In genomic region chr14:76555263-76556030, GRCm38 (mm10) we compare ENCODE assay signal across 8 mouse cellular contexts. TPM values are rescaled to one million over a fixed set of nuclear protein-coding genes. Genes with fewer than 3 reads are reported as not detected.
DNase-seq lines count a peak whose midpoint lies in the region; ATAC-seq and TF ChIP-seq lines count a peak whose summit lies in the region.

No protein-coding gene starts in this region.

- no peak for DNase-seq in liver
- peak; percentile 78 for DNase-seq in embryonic facial prominence, embryonic 11.5 days (ENCODE audit: low spot score)
- no peak for DNase-seq in thymus, postnatal 14 days
- DNase-seq in kidney, adult 8-10 months, result no peak
- no peak for DNase-seq in heart, postnatal 36 days

- ATAC-seq in liver, embryonic 12.5 days, result no peak
- peak; percentile 22; the same call in 1 of the 2 replicates for ATAC-seq in embryonic facial prominence, embryonic 11.5 days (replicated peaks; ENCODE audit: insufficient number of reproducible peaks, low FRiP score, low TSS enrichment, low read depth)
- 0 out of 2 replicates have a peak, but pooled peaks have one; percentile 8 for ATAC-seq in hindbrain, embryonic 13.5 days (ENCODE audit: low FRiP score)

- 67% methylated on average over 18 of the region's 18 CpGs for WGBS in liver, embryonic 12.5 days (ENCODE audit: insufficient replicate concordance)
- WGBS in embryonic facial prominence, embryonic 11.5 days, result 36% methylated on average over 18 of the region's 18 CpGs
- WGBS in hindbrain, embryonic 13.5 days, result 58% methylated on average over 18 of the region's 18 CpGs

- H3K27ac ChIP-seq in liver, embryonic 12.5 days, result no peak overlapping the region
- H3K27ac ChIP-seq in embryonic facial prominence, embryonic 11.5 days (replicated peaks; ENCODE audit: low read depth, low read length), result peak overlapping the region; percentile 48
- peak overlapping the region; percentile 92 for H3K27ac ChIP-seq in hindbrain, embryonic 13.5 days

- peak overlapping the region; percentile 63 for H3K4me3 ChIP-seq in liver, embryonic 12.5 days
- peak overlapping the region; percentile 66 for H3K4me3 ChIP-seq in embryonic facial prominence, embryonic 11.5 days (ENCODE audit: low read depth, low read length)
- peak overlapping the region; percentile 74 for H3K4me3 ChIP-seq in hindbrain, embryonic 13.5 days
- H3K4me3 ChIP-seq in myocyte, result peak overlapping the region; percentile 33

- no peaks in the 10 kb centered on the region for H3K9me3 ChIP-seq in liver, embryonic 12.5 days (replicated peaks)
- no peaks in the 10 kb centered on the region for H3K9me3 ChIP-seq in embryonic facial prominence, embryonic 11.5 days (replicated peaks; ENCODE audit: control insufficient read depth, low read length)
- no peaks in the 10 kb centered on the region for H3K9me3 ChIP-seq in hindbrain, embryonic 13.5 days

- peak overlapping the region; percentile 21 for H3ac ChIP-seq in myocyte (ENCODE audit: control insufficient read depth, insufficient read length)

- H3K36me3 ChIP-seq in liver, embryonic 12.5 days, result no peaks in the 10 kb centered on the region
- no peaks in the 10 kb centered on the region for H3K36me3 ChIP-seq in embryonic facial prominence, embryonic 11.5 days (replicated peaks; ENCODE audit: control insufficient read depth, insufficient read depth, low read depth, low read length)
- H3K36me3 ChIP-seq in hindbrain, embryonic 13.5 days, result no peaks in the 10 kb centered on the region
- H3K36me3 ChIP-seq in myocyte (ENCODE audit: control insufficient read depth, insufficient read depth), result no peaks in the 10 kb centered on the region

- no peak overlapping the region for H3K9ac ChIP-seq in liver, embryonic 12.5 days
- peak overlapping the region; percentile 80 for H3K9ac ChIP-seq in embryonic facial prominence, embryonic 11.5 days (replicated peaks; ENCODE audit: low read length)
- peak overlapping the region; percentile 90 for H3K9ac ChIP-seq in hindbrain, embryonic 13.5 days

- intact Hi-C loops in heart, postnatal 36 days (cut with DNase I), result loop anchor here (5.0 kb wide), 1 partner anchor 107 kb away; no protein-coding TSS in a partner anchor

- peaks cover 60% of the 10 kb centered on the region for H3K27me3 ChIP-seq in liver, embryonic 12.5 days (replicated peaks)
- no peaks in the 10 kb centered on the region for H3K27me3 ChIP-seq in embryonic facial prominence, embryonic 11.5 days (ENCODE audit: control insufficient read depth, insufficient read depth, low read length)
- no peaks in the 10 kb centered on the region for H3K27me3 ChIP-seq in hindbrain, embryonic 13.5 days
- no peaks in the 10 kb centered on the region for H3K27me3 ChIP-seq in myocyte (ENCODE audit: control insufficient read depth, insufficient read depth, insufficient read length)

- TF ChIP-seq POLR2A in myocyte (IDR thresholded peaks at IDR 0.05; ENCODE audit: insufficient read length, low read depth), result no peak

- peaks cover 30% of the 10 kb centered on the region for H3K4me1 ChIP-seq in liver, embryonic 12.5 days
- peaks cover 2% of the 10 kb centered on the region for H3K4me1 ChIP-seq in embryonic facial prominence, embryonic 11.5 days (ENCODE audit: control insufficient read depth, insufficient read depth, low read length)
- H3K4me1 ChIP-seq in hindbrain, embryonic 13.5 days (replicated peaks), result peaks cover 33% of the 10 kb centered on the region

- H3K4me2 ChIP-seq in liver, embryonic 12.5 days, result peak overlapping the region; percentile 90
- H3K4me2 ChIP-seq in embryonic facial prominence, embryonic 11.5 days (ENCODE audit: low read depth, low read length), result peak overlapping the region; percentile 96
- peak overlapping the region; percentile 87 for H3K4me2 ChIP-seq in hindbrain, embryonic 13.5 days
- H3K4me2 ChIP-seq in myocyte (ENCODE audit: low read depth), result peak overlapping the region; percentile 72

- no peaks in the 10 kb centered on the region for H3K79me2 ChIP-seq in myocyte (ENCODE audit: control insufficient read depth, insufficient read depth)

TF ChIP-seq in myocyte, 11 proteins besides CTCF, POLR2A, EP300 and RAD21:
- TF ChIP-seq POLR2AphosphoS2 (IDR thresholded peaks at IDR 0.05; ENCODE audit: insufficient read length, low read depth) (no peak), USF1 (IDR thresholded peaks at IDR 0.05; ENCODE audit: low read depth) (no peak), CEBPB (IDR thresholded peaks at IDR 0.05; ENCODE audit: insufficient read depth, poor library complexity, severe bottlenecking) (0 out of 2 replicates have a peak, but pooled peaks have one; percentile 52), TCF12 (IDR thresholded peaks at IDR 0.05; ENCODE audit: insufficient read depth, poor library complexity, severe bottlenecking) (no peak), TCF3 (IDR thresholded peaks at IDR 0.05; ENCODE audit: insufficient read length, low read depth) (no peak), SRF (IDR thresholded peaks at IDR 0.05; ENCODE audit: control insufficient read depth, insufficient read length, low read depth) (no peak)
TF ChIP-seq in myocyte: peak in this region for 1.

RNA-seq across cellular contexts. Expression of gene Serp2, which starts 1.2 kb away (rescaled TPM):
- 2.2 and 2.9 TPM in 2 replicates for polyA plus RNA-seq in liver, embryonic 12.5 days (2016; fragmentation: Nextera tagmentation; extraction: Ambion mirVana)
- 23.7 and 26.7 TPM in 2 replicates for polyA plus RNA-seq in embryonic facial prominence, embryonic 11.5 days (2014; fragmentation: Nextera tagmentation; extraction: Ambion mirVana)
- 128 and 133 TPM in 2 replicates for polyA plus RNA-seq in hindbrain, embryonic 13.5 days (2015; fragmentation: Nextera tagmentation; extraction: Ambion mirVana)
- polyA plus RNA-seq in myocyte (2012; fragmentation: generic; extraction: Trizol), result 17.0 TPM
- under 1 TPM; 0.64 to 0.92 TPM for total RNA-seq in heart, postnatal 36 days (2021)
